Mouse (Mus musculus): ENCODE data around the gene P4ha2. TPM values are rescaled to one million over a fixed set of nuclear protein-coding genes. Genes with fewer than 3 reads are reported as not detected.
"Not testable (repeated sequence)": the region's sequence is repeated elsewhere in the genome, so short reads cannot be mapped to it uniquely, and the experiment has no call there.

The P4ha2 gene
- polyA plus RNA-seq, 1 experiment from 2014 or later, result 123 TPM

DNA sequence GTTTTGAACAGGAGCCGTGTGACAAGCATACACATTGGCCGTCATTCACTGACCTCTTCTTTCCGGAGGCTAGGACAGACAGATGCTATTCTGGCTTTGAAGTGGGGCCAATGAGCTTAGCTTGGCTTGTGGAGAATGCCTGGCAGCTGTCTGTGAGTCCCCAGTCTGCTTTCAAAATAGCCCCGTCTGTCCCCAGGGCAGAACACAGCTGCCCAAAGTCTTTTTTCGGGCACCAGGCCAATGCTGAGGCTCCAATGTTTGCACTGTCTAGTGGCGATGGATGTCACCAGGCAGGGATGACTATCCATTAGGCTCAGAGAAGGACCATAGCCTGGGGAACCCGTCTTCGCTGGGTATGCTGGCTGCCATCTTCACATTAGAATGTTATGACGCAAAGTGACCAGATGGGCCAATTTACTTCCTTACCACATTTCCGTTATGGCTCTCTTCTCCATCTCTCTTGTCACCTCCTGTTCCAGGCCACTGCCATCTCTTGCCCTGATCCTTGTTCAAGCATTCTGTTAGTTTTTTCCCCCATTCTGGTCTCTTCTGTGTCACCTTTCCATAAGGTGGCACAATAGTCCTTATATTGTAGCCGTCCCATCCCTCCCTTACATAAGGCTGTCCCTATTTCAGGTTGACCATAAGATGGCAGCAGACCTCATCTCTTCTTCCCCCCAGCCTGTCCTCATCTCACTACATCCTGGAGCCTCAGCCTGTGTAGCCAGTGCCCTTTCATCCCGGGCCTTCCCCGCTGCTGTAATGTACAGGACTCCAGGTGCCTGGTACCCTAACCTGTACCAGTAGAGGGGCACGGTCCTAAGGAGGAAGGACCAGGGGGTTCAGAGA lies 22.7 kb downstream of the P4ha2 start:
- WGBS, result 51% methylated on average over 14 of the region's 14 CpGs
- no peak overlapping the region for H3K27ac ChIP-seq (replicated peaks)
- H3K4me3 ChIP-seq (replicated peaks), result no peak overlapping the region
- H3K36me3 ChIP-seq, result peaks cover 35% of the 10 kb centered on the region
- peak; percentile 63 for ATAC-seq (ENCODE audit: insufficient number of reproducible peaks, low FRiP score, low TSS enrichment, low read depth)
- peaks cover 28% of the 10 kb centered on the region for H3K4me1 ChIP-seq
- H3K4me2 ChIP-seq (replicated peaks), result no peak overlapping the region
- no peak overlapping the region for H3K9ac ChIP-seq
- H3K27me3 ChIP-seq, result no peaks in the 10 kb centered on the region
- no peaks in the 10 kb centered on the region for H3K9me3 ChIP-seq (replicated peaks)

DNA sequence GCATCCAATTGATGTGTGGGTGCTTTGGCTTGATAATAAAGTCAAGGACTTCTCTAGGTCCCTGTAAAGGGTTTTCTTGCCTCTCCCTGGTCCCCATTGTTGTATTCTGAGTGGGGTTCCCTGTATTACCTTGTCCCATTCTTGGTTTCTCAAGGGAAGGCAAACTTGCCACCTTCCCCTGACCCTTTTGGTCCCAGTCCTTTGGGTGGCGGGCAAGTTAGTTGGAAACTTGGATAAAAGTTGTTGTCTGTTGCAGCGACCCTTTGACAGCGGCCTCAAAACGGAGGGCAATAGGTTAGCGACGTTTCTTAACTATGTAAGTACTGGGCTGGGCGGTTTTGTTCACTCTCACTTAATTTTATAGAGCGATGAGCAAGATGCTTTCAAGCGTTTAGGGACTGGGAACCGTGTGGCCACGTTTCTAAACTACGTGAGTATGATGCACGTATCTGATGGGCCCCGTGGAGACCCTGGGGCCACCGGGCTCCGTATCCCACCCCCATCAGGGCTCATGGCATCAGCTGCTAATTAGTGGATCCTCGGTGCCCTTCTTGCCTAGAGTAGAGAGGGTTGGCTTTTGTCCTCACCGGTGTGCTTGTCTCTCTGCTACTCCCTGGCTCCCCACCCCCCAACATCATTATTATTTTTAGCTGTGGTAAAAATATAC lies 26.2 kb downstream of the P4ha2 start:
- 69% methylated on average over 18 of the region's 18 CpGs for WGBS
- ATAC-seq (ENCODE audit: insufficient number of reproducible peaks, low FRiP score, low TSS enrichment, low read depth), result no peak
- Histone ChIP-seq H3K36me3 (peaks cover 25% of the 10 kb centered on the region), H3K9me3 (replicated peaks) (no peaks in the 10 kb centered on the region), H3K4me2 (replicated peaks) (no peak overlapping the region), H3K27me3 (no peaks in the 10 kb centered on the region), H3K4me1 (peaks cover 28% of the 10 kb centered on the region), H3K4me3 (replicated peaks) (no peak overlapping the region), H3K9ac (no peak overlapping the region), H3K27ac (replicated peaks) (peak overlapping the region; percentile 82; the same call in 1 of the 2 replicates)

DNA sequence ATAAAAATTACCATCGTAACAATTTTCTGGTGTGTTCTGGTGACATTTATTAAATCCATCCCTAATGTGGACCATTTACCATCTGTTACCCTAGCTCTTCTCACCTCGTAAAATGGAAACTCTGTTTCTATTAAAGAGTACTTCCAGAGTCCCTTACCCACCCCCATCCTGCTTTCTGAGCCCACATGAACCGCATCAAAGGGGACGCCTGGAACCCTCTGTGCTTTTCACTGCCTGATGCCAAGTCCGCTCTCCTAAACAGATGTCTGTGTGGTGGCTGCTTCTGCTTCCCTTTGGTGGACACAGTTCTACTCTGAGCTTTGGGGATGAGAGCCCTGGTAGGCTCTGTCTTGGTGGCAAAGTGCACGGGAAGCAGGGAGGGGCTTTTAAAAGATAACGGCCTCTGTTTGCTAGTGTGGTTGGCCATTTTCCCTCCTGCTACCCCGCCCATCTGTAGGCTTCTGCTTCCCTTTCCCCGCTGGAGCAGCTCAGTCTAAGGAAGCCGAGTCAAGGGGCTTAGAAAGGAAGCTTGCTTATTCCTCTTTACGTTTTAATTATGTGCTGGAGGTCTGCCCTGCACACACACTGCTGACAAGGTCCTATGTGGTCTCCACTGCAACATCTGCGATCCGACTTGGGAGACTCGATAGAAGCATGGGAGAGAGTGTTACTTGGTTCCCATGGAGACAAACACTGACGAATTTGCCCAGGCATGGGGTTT lies 26.9 kb downstream of the P4ha2 start:
- peaks cover 25% of the 10 kb centered on the region for H3K36me3 ChIP-seq
- peak; percentile 63 for ATAC-seq (ENCODE audit: insufficient number of reproducible peaks, low FRiP score, low TSS enrichment, low read depth)
- peaks cover 28% of the 10 kb centered on the region for H3K4me1 ChIP-seq
- H3K27ac ChIP-seq (replicated peaks), result peak overlapping the region; percentile 82
- 27% methylated on average over 15 of the region's 15 CpGs for WGBS
- no peaks in the 10 kb centered on the region for H3K27me3 ChIP-seq
- peak overlapping the region; percentile 23; the same call in 1 of the 2 replicates for H3K4me2 ChIP-seq (replicated peaks)
- no peak overlapping the region for H3K9ac ChIP-seq
- no peaks in the 10 kb centered on the region for H3K9me3 ChIP-seq (replicated peaks)
- no peak overlapping the region for H3K4me3 ChIP-seq (replicated peaks)

DNA sequence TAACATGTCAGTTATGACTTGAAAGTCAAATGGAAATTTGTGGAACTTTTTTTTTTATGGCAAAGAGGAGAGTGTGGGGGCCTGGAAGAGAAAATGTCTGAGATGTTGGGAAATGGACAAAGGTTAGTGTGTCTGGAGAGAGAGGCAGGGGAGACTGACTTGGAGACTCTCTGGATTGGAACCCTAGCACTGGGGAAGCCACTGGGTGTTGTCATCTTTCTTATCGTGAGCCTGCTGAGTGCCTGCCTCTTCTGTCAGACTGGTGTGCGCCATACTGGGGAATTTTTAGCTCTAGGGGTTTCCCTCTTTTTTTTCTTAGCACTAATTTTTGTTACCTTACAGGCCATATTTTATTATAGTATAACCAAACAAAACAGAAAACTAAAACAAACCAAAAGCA lies 27.5 kb downstream of the P4ha2 start:
- 65% methylated on average over 2 of the region's 2 CpGs for WGBS
- Histone ChIP-seq H3K4me2 (replicated peaks) (0 out of 2 replicates have a peak overlapping the region, but pooled peaks have one; percentile 23), H3K4me3 (replicated peaks) (no peak overlapping the region), H3K36me3 (peaks cover 25% of the 10 kb centered on the region), H3K27me3 (no peaks in the 10 kb centered on the region), H3K4me1 (peaks cover 28% of the 10 kb centered on the region), H3K9me3 (replicated peaks) (no peaks in the 10 kb centered on the region), H3K27ac (replicated peaks) (peak overlapping the region; percentile 82), H3K9ac (no peak overlapping the region)
- ATAC-seq (ENCODE audit: insufficient number of reproducible peaks, low FRiP score, low TSS enrichment, low read depth), result no peak

DNA sequence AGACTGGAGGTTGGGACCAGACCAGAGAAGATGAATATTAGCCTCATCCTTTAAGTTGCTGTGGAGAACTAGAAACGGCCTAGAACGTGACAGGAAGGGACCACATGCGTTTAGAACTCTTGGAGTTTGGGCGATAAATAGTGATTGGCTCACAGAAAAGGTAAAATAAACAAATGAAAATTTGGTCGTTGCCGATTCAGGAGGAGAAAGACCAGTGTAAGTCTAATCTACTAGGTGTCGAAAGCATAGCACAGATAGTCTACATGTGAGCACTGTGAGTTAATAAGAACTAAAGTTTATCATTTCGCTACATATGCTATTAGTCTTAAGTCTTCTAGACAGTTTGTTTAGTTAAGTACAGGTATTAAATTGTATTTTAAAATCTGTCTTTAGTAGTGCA lies 30.1 kb downstream of the P4ha2 start:
- H3K9ac ChIP-seq, result no peak overlapping the region
- peaks cover 22% of the 10 kb centered on the region for H3K36me3 ChIP-seq
- no peak for ATAC-seq (ENCODE audit: insufficient number of reproducible peaks, low FRiP score, low TSS enrichment, low read depth)
- H3K27ac ChIP-seq (replicated peaks), result no peak overlapping the region
- peaks cover 25% of the 10 kb centered on the region for H3K4me1 ChIP-seq
- no peak overlapping the region for H3K4me3 ChIP-seq (replicated peaks)
- no peaks in the 10 kb centered on the region for H3K27me3 ChIP-seq
- H3K4me2 ChIP-seq (replicated peaks), result no peak overlapping the region
- WGBS, result 88% methylated on average over 8 of the region's 8 CpGs
- H3K9me3 ChIP-seq (replicated peaks), result no peaks in the 10 kb centered on the region

DNA sequence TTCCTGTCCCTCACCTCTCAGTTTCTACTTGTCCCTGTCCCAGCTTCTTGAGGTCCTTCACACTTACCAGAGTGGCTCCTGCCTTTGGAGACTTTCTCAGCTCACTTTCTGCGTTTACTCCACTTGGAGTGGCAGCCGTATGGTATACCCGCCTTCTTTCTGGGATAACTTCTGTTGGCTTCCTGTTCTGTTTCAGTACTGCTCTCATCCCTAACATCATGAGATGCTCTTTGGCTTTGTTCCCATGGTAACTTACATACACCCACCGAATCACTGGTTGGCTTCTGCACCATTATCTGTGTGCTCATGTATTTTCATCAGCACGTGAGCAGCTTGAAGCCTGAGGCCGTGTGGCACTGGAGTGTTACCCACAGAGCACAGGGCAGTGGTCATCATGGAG lies 30.8 kb downstream of the P4ha2 start:
- peaks cover 18% of the 10 kb centered on the region for H3K4me1 ChIP-seq
- H3K36me3 ChIP-seq, result peaks cover 15% of the 10 kb centered on the region
- H3K27ac ChIP-seq (replicated peaks), result no peak overlapping the region
- WGBS, result 87% methylated on average over 6 of the region's 6 CpGs
- H3K9ac ChIP-seq, result no peak overlapping the region
- no peaks in the 10 kb centered on the region for H3K27me3 ChIP-seq
- H3K4me3 ChIP-seq (replicated peaks), result no peak overlapping the region
- ATAC-seq (ENCODE audit: insufficient number of reproducible peaks, low FRiP score, low TSS enrichment, low read depth), result no peak
- H3K9me3 ChIP-seq (replicated peaks), result no peaks in the 10 kb centered on the region
- no peak overlapping the region for H3K4me2 ChIP-seq (replicated peaks)

DNA sequence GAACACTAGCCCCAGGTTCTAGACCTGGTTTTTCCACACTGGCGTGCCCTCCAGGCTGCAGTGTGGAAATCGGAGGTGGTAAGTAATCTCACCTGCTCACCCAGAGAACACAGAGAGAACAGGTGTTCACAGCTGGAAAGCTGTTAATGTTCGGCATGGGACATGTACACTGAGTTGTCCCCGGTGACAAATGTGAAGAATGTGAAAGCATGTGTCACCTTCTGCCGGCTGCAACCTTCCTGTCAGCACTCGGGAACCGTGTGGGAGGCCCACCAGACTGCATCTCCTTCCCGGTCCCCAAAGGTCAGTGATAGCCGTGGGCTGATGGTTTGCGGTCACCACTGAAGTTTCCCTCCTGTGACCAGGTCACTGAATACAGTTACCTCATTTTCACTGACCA lies 32.4 kb downstream of the P4ha2 start:
- Histone ChIP-seq H3K4me1 (peaks cover 2% of the 10 kb centered on the region), H3K9me3 (replicated peaks) (no peaks in the 10 kb centered on the region), H3K9ac (no peak overlapping the region), H3K4me3 (replicated peaks) (no peak overlapping the region), H3K27ac (replicated peaks) (no peak overlapping the region), H3K36me3 (peaks cover 15% of the 10 kb centered on the region; the same call in 1 of the 2 replicates), H3K27me3 (no peaks in the 10 kb centered on the region), H3K4me2 (replicated peaks) (no peak overlapping the region)
- ATAC-seq (ENCODE audit: insufficient number of reproducible peaks, low FRiP score, low TSS enrichment, low read depth), result no peak
- WGBS, result 64% methylated on average over 10 of the region's 10 CpGs

DNA sequence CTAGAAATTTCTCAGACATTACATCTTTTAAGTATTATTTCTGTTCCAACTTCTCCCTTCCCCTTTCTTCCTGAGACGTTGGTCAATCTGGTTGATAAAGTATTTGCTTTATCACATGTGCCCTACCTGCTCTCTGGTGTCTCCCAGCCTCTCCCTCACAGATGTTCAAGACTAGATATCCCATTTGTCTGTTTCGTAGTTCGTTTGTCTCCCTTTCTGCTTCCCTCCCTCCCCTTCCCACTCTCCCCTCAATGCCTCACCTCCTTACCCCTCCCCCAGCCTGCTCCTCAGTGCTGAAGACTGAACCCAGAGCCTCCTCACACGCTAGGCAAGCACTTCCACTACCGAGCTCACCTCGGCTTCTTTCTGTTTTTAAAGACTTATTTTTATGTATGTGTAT lies 35.0 kb downstream of the P4ha2 start:
- Histone ChIP-seq H3K9me3 (replicated peaks) (no peaks in the 10 kb centered on the region), H3K4me3 (replicated peaks) (no peak overlapping the region), H3K27me3 (no peaks in the 10 kb centered on the region), H3K4me1 (no peaks in the 10 kb centered on the region), H3K27ac (replicated peaks) (no peak overlapping the region), H3K4me2 (replicated peaks) (no peak overlapping the region), H3K9ac (no peak overlapping the region), H3K36me3 (peaks cover 7% of the 10 kb centered on the region; the same call in 1 of the 2 replicates)
- ATAC-seq (ENCODE audit: insufficient number of reproducible peaks, low FRiP score, low TSS enrichment, low read depth), result no peak
- WGBS, result 84% methylated on average over 6 of the region's 6 CpGs

DNA sequence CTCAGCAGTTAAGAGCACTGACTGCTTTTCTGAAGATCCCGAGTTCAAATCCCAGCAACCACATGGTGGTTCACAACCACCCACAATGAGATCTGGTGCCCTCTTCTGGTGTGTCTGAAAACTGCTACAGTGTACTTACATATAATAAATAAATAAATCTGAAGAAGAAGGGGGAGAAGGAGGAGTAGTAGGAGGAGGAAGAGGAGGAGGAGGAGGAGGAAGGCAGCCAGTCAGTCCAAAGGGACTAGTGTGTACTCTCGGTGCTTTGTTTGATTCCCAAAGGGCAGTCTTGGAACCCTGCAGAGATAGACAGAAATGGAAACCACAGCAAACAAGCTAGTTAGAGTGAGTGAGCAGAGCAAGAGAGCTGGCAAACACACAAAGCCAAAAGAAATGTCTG lies 40.3 kb downstream of the P4ha2 start:
- H3K9me3 ChIP-seq (replicated peaks); H3K4me2 ChIP-seq (replicated peaks); H3K4me1 ChIP-seq; H3K36me3 ChIP-seq; H3K9ac ChIP-seq; ATAC-seq (ENCODE audit: insufficient number of reproducible peaks, low FRiP score, low TSS enrichment, low read depth); H3K4me3 ChIP-seq (replicated peaks); H3K27ac ChIP-seq (replicated peaks); H3K27me3 ChIP-seq: not testable (repeated sequence)
- WGBS, result 41% methylated on average over 2 of the region's 2 CpGs

DNA sequence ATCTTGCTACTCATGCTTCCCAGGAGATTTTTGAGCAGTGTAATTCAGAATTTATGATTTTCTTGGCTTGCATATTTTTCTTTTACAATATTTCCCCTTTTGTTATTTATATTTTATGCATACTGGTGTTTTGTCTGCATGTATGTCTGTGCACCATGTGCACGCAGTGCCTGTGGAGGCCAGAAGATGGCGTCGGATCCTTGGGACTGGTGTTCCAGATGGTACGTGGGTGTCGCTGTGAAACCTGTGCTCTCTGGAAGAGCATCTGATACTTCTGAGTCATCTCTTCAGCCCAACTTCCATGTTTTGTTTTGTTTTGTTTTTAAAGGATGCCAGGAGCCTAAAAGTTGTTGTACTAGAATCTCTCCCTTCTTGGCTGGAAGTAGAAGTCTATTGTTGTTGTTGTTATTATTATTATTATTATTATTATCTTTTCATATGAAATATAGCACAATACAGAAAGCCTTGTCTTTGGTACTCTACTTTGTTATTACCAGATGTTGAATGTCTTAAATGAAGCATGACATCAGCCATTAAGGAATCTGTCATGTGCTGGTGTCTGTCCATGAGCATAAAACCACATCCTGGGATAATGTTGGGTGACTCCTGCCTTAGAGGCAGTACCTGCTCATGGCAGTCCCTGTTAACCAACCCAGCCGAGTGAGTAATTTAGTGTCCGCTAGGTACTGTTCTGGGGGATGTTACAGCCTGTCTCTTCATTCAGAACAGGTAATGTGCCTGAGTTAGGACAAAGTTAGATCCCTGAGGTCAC lies 41.5 kb downstream of the P4ha2 start:
- H3K4me3 ChIP-seq (replicated peaks), result no peak overlapping the region
- WGBS, result 78% methylated on average over 7 of the region's 7 CpGs

DNA sequence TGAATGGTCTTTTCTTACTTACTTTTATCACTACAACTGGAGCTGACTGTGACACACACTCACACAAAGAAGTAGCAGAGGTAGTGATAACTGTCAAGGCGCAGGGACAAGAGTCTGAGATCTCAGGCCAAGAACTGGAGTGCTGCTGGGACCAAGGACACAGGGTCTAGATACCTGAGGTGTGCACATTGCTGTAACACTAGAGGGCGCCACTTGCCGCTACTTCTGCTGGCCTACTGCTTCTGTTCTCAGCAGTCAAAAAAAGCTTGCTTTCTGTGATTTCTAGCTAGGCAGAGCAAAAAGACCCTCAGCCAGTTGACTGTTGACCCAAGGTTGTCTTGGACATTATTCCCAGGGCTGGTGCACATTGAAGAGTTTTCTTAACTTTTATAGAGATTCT lies 45.0 kb downstream of the P4ha2 start:
- Histone ChIP-seq H3K4me1 (no peaks in the 10 kb centered on the region), H3K27ac (replicated peaks) (no peak overlapping the region), H3K9ac (no peak overlapping the region), H3K27me3 (no peaks in the 10 kb centered on the region), H3K4me2 (replicated peaks) (no peak overlapping the region), H3K9me3 (replicated peaks) (no peaks in the 10 kb centered on the region), H3K36me3 (no peaks in the 10 kb centered on the region), H3K4me3 (replicated peaks) (no peak overlapping the region)
- WGBS, result 26% methylated on average over 3 of the region's 3 CpGs
- no peak for ATAC-seq (ENCODE audit: insufficient number of reproducible peaks, low FRiP score, low TSS enrichment, low read depth)

More for the DNA sequence above, 41.5 kb downstream of the P4ha2 start:
- Histone ChIP-seq H3K36me3 (no peaks in the 10 kb centered on the region), H3K9me3 (replicated peaks) (no peaks in the 10 kb centered on the region), H3K27ac (replicated peaks) (no peak overlapping the region), H3K4me1 (no peaks in the 10 kb centered on the region), H3K9ac (no peak overlapping the region), H3K27me3 (no peaks in the 10 kb centered on the region), H3K4me2 (replicated peaks) (no peak overlapping the region)
- ATAC-seq (ENCODE audit: insufficient number of reproducible peaks, low FRiP score, low TSS enrichment, low read depth), result no peak
